Mouse (Mus musculus): Measurements from ENCODE around the gene Lrr1. TPM values are rescaled to one million over a fixed set of nuclear protein-coding genes. Genes with fewer than 3 reads are reported as not detected.
"Not testable (repeated sequence)": the region's sequence is repeated elsewhere in the genome, so short reads cannot be mapped to it uniquely, and the experiment has no call there.

The Lrr1 gene
- polyA plus RNA-seq, 1 experiment from 2014 or later: 9.7 TPM

DNA sequence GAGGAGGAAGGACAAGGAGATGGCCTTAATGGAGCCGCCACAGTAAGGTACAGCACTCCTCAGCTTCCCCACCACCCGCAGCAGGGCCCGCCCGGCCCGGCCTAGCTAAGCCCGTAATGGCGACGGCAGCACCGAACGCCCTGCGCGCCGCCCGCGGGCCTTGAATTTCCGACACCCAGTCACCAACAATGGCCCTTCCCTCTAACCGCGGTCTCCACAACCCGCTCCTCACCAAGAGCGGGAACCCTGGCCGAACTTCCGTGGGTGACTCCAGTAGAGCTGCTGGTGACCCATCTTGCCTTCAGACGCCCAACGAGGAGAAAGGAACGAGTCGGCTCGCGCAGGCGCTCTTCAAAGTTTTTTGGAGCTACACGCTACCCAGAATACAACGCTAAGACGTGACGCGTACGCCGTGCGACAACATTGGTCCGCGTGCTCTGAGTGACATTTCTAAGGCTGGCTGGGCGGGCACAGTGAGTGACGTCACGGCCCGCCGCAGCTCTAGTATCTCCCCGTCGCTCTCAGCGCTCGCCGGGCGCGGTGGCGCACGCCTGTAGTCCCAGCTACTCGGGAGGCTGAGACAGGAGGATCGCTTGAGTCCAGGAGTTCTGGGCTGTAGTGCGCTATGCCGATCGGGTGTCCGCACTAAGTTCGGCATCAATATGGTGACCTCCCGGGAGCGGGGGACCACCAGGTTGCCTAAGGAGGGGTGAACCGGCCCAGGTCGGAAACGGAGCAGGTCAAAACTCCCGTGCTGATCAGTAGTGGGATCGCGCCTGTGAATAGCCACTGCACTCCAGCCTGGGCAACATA lies 9.6 kb upstream of the Lrr1 start, which contains the start of gene Rps29:
Gene Rps29 (minus strand): TSS at position 422 of the 813 bp plus-strand sequence.
- under 1% methylated on average over 57 of the region's 68 CpGs for WGBS
- ATAC-seq: peak; percentile 99

DNA sequence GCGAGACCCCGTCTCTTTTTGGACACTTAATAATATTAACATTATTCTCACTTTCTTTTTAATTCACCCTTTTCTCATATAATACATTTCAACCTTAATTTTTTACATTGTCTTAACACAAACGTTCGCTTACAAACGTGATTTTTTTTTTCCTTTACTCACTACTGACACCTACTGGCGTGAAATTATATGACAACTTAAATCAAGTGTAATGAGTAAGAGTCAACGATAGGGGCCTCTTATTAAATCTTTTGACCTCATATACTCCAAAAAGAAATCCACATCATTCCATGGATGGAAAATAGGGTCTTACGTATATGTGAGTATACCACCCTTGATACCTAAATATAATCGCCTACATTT lies 9.1 kb upstream of the Lrr1 start:
- ATAC-seq: no peak
- H3K9me3 ChIP-seq (ENCODE audit: control insufficient read depth, low read length): no peaks in the 10 kb centered on the region

More for the DNA sequence above, 9.6 kb upstream of the Lrr1 start, which contains the start of gene Rps29:
- not testable (repeated sequence) for H3K27me3 ChIP-seq (replicated peaks; ENCODE audit: control insufficient read depth, insufficient read depth, low read length); H3K9me3 ChIP-seq (ENCODE audit: control insufficient read depth, low read length); H3K4me1 ChIP-seq (replicated peaks; ENCODE audit: control insufficient read depth, insufficient read depth, low read length)
- Histone ChIP-seq H3K4me3 (replicated peaks; ENCODE audit: low read length) (peak within 1 kb of the TSS; percentile 73), H3K36me3 (ENCODE audit: control insufficient read depth, insufficient read depth) (peaks cover 13% of the 10 kb centered on the region), H3K9ac (replicated peaks; ENCODE audit: low read depth, low read length) (peak within 1 kb of the TSS; percentile 84), H3K4me2 (ENCODE audit: low read length) (peak within 1 kb of the TSS; percentile 74), H3K27ac (ENCODE audit: low read length) (peak within 1 kb of the TSS; percentile 93)

DNA sequence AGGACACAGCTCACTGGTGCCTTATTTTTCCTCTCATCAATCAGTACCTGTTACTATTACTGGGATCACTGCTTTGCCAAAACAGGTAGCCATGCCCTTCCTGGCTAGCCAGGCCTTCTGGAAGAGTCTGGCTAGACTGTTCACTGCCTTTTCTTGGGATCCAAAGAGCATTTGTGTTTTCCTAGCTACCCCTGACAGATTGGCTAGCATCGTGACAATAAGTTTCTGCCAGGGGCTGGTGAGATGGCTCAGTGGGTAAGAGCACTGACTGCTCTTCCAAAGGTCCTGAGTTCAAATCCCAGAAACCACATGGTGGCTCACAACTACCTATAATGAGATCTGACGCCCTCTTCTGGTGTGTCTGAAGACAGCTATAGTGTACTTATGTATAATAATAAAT lies 7.9 kb upstream of the Lrr1 start:
- H3K4me2 ChIP-seq (ENCODE audit: low read length); H3K9ac ChIP-seq (replicated peaks; ENCODE audit: low read depth, low read length); H3K27me3 ChIP-seq (replicated peaks; ENCODE audit: control insufficient read depth, insufficient read depth, low read length); H3K4me1 ChIP-seq (replicated peaks; ENCODE audit: control insufficient read depth, insufficient read depth, low read length); H3K4me3 ChIP-seq (replicated peaks; ENCODE audit: low read length); H3K9me3 ChIP-seq (ENCODE audit: control insufficient read depth, low read length); H3K27ac ChIP-seq (ENCODE audit: low read length); ATAC-seq: not testable (repeated sequence)
- peaks cover 13% of the 10 kb centered on the region for H3K36me3 ChIP-seq (ENCODE audit: control insufficient read depth, insufficient read depth)
- WGBS: 71% methylated on average over 2 of the region's 2 CpGs

More for the DNA sequence above, 9.1 kb upstream of the Lrr1 start:
- Histone ChIP-seq H3K9ac (replicated peaks; ENCODE audit: low read depth, low read length) (no peak overlapping the region), H3K4me1 (replicated peaks; ENCODE audit: control insufficient read depth, insufficient read depth, low read length) (peaks cover 9% of the 10 kb centered on the region), H3K36me3 (ENCODE audit: control insufficient read depth, insufficient read depth) (peaks cover 13% of the 10 kb centered on the region), H3K4me3 (replicated peaks; ENCODE audit: low read length) (peak overlapping the region; percentile 17; the same call in 1 of the 2 replicates), H3K27ac (ENCODE audit: low read length) (0 out of 2 replicates have a peak overlapping the region, but pooled peaks have one; percentile 46), H3K4me2 (ENCODE audit: low read length) (peak overlapping the region; percentile 4; the same call in 1 of the 2 replicates), H3K27me3 (replicated peaks; ENCODE audit: control insufficient read depth, insufficient read depth, low read length) (no peaks in the 10 kb centered on the region)
- WGBS: 4% methylated on average over 9 of the region's 9 CpGs

DNA sequence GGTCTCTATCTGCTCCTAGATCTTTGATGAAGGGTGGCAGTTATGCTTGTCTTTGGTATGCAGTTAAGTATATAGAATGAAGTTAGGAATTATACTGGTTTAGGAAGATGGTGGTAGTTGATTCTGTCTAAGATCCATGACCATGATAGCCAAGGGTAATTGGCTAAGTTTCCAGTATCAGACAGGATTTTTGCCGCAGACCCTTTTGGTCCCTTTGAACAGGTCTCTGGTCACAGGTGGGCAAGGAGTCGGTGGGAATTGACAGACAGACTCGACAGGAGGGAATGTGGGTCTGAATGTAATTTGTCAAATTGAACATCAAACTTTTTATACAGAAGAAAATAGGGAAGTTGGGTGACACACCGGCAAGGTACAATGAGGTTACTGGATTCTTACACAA lies 5.0 kb upstream of the Lrr1 start:
- H3K9ac ChIP-seq (replicated peaks; ENCODE audit: low read depth, low read length); H3K4me2 ChIP-seq (ENCODE audit: low read length); H3K27ac ChIP-seq (ENCODE audit: low read length); H3K9me3 ChIP-seq (ENCODE audit: control insufficient read depth, low read length); H3K4me1 ChIP-seq (replicated peaks; ENCODE audit: control insufficient read depth, insufficient read depth, low read length); H3K4me3 ChIP-seq (replicated peaks; ENCODE audit: low read length); H3K36me3 ChIP-seq (ENCODE audit: control insufficient read depth, insufficient read depth); H3K27me3 ChIP-seq (replicated peaks; ENCODE audit: control insufficient read depth, insufficient read depth, low read length); ATAC-seq: not testable (repeated sequence)
- WGBS: 92% methylated on average over 4 of the region's 4 CpGs

DNA sequence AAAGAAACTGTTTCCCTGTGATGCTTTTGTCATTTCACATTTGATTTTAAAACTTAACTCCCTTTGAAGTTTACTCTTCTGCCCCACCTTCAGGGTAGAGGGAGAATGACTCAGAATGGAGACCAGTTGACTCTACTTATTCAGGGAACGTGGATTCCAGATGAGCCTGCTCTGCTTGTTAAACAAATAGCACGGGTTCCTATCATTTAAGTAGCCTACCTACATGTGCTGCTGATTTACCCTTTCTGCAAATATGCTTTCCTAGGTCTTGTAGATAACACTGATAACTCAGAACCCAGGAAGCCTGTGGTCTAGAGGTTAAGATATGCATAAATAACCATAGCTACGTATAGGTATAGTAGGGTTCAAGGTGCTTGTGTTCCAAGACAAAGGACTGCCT lies 3.7 kb upstream of the Lrr1 start:
- no peak overlapping the region for H3K4me2 ChIP-seq (ENCODE audit: low read length)
- ATAC-seq: no peak
- no peaks in the 10 kb centered on the region for H3K27me3 ChIP-seq (replicated peaks; ENCODE audit: control insufficient read depth, insufficient read depth, low read length)
- peaks cover 10% of the 10 kb centered on the region for H3K4me1 ChIP-seq (replicated peaks; ENCODE audit: control insufficient read depth, insufficient read depth, low read length)
- H3K9ac ChIP-seq (replicated peaks; ENCODE audit: low read depth, low read length): no peak overlapping the region
- no peak overlapping the region for H3K27ac ChIP-seq (ENCODE audit: low read length)
- H3K4me3 ChIP-seq (replicated peaks; ENCODE audit: low read length): no peak overlapping the region
- no peaks in the 10 kb centered on the region for H3K36me3 ChIP-seq (ENCODE audit: control insufficient read depth, insufficient read depth)
- H3K9me3 ChIP-seq (ENCODE audit: control insufficient read depth, low read length): no peaks in the 10 kb centered on the region
- 63% methylated on average over 3 of the region's 3 CpGs for WGBS

DNA sequence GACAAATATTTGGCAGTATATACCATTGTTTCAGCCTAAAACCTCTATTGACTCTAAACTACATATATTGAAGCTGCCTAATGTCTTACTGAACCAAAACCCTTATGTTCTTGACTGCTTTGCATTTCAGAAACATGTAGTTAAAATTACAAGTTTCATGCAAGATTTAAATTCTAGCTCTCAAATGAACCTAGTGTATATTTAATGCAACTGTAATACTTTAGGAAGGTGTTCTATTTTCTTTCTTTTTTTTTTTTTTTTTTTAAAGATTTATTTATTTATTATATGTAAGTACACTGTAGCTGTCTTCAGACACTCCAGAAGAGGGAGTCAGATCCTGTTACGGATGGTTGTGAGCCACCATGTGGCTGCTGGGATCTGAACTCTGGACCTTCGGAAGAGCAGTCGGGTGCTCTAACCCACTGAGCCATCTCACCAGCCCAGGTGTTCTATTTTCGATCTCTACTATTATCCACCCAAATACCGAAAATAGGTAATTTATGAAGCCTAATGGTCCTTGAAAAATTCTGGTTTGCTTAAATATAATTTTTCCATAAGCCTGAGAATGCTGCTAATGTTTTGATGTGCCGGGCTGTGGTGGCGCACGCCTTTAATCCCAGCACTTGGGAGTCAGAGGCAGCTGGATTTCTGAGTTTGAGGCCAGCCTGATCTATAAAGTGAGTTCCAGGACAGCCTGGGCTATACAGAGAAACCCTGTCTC lies 1.6 kb upstream of the Lrr1 start:
- not testable (repeated sequence) for ATAC-seq; H3K27ac ChIP-seq (ENCODE audit: low read length); H3K4me1 ChIP-seq (replicated peaks; ENCODE audit: control insufficient read depth, insufficient read depth, low read length); H3K4me2 ChIP-seq (ENCODE audit: low read length); H3K4me3 ChIP-seq (replicated peaks; ENCODE audit: low read length); H3K9me3 ChIP-seq (ENCODE audit: control insufficient read depth, low read length); H3K9ac ChIP-seq (replicated peaks; ENCODE audit: low read depth, low read length); H3K27me3 ChIP-seq (replicated peaks; ENCODE audit: control insufficient read depth, insufficient read depth, low read length); H3K36me3 ChIP-seq (ENCODE audit: control insufficient read depth, insufficient read depth)
- WGBS: 74% methylated on average over 8 of the region's 8 CpGs

DNA sequence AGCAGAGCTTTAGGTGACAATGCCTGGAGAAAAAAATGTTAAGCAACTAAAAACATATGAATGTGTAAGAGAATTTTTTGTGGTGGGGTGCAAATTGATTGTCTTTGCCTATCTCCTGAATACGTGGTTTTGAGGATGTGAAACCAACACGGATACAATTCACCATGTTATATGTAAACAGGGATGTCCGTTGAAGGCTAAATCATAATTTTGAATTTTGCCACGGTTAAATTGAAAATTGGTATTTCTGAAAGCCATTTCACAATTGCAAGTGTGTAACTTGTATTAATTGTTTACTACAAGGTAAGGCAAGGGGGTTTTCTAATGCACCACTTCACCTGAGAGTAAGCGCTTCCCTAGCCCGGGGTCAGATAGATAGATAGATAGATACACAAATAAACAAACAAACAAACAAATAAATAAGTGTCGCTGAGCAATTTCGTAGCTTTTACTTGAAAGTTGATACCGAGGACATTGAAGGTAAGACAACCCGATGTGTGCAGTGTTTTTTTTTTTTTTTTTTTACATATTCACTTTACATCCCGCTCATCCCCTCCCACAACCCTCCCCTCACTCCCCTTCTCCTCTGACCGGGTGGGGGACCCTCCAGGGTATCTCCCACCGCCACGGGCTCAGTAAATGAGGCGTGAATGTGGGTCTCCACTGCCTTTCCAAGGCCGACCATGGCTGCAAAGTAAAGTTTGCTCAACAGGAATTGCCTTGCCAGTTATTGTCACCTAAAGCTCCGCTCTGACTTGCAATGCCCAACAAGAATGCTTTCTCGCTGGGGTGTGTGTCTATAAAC lies 756 bp upstream of the Lrr1 start:
- Histone ChIP-seq H3K4me1 (replicated peaks; ENCODE audit: control insufficient read depth, insufficient read depth, low read length) (peaks cover 10% of the 10 kb centered on the region), H3K27me3 (replicated peaks; ENCODE audit: control insufficient read depth, insufficient read depth, low read length) (no peaks in the 10 kb centered on the region), H3K9ac (replicated peaks; ENCODE audit: low read depth, low read length) (peak overlapping the region; percentile 79), H3K27ac (ENCODE audit: low read length) (no peak overlapping the region; the same call in 1 of the 2 replicates), H3K4me2 (ENCODE audit: low read length) (peak overlapping the region; percentile 91), H3K9me3 (ENCODE audit: control insufficient read depth, low read length) (no peaks in the 10 kb centered on the region), H3K36me3 (ENCODE audit: control insufficient read depth, insufficient read depth) (no peaks in the 10 kb centered on the region), H3K4me3 (replicated peaks; ENCODE audit: low read length) (peak overlapping the region; percentile 87)
- WGBS: 6% methylated on average over 18 of the region's 18 CpGs
- ATAC-seq: peak; percentile 57

DNA sequence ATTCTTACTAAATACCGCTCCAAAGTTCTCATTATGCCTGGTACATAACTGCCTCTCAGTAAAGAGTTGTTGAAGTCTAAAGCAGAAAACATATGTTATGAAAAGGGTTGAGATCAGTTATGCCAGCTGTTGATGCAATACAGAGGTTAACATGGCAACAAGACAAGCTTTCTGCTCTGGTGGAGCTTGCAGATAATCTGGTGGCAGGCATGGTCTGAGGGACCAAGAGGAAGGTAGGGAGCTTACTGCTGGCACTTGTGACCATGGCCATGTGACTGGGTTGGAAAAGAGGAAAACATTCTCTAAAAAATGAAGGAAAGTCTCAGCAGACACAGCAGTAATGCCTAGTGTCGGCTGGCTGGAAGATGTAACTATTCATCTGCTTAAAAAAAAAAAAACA lies 2.7 kb downstream of the Lrr1 start:
- no peaks in the 10 kb centered on the region for H3K9me3 ChIP-seq (ENCODE audit: control insufficient read depth, low read length)
- WGBS: 95% methylated on average over 2 of the region's 2 CpGs
- no peak overlapping the region for H3K4me2 ChIP-seq (ENCODE audit: low read length)
- peaks cover 10% of the 10 kb centered on the region for H3K4me1 ChIP-seq (replicated peaks; ENCODE audit: control insufficient read depth, insufficient read depth, low read length)
- no peaks in the 10 kb centered on the region for H3K27me3 ChIP-seq (replicated peaks; ENCODE audit: control insufficient read depth, insufficient read depth, low read length)
- H3K9ac ChIP-seq (replicated peaks; ENCODE audit: low read depth, low read length): no peak overlapping the region
- no peak overlapping the region for H3K4me3 ChIP-seq (replicated peaks; ENCODE audit: low read length)
- H3K27ac ChIP-seq (ENCODE audit: low read length): no peak overlapping the region
- ATAC-seq: no peak
- H3K36me3 ChIP-seq (ENCODE audit: control insufficient read depth, insufficient read depth): no peaks in the 10 kb centered on the region; the same call in 1 of the 2 replicates

DNA sequence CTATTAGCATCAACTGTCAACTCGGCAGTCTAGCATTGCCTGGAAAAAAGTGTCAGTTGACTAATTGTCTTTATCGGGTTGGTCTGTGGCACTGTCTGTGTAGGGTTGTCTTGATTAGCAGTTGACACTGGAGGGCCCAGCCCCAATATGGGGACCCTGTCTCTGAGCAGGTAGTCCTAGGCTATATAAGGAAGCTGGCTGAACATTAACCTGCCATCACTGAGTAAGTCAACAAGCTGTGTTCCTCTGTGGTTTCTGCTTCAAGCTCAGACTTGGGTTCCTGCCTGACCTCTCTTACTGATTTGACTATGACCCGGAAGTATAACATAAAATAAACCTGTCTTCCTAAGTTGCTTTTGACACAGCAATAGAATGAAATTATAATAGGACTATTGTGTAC lies 7.4 kb downstream of the Lrr1 start:
- WGBS: 93% methylated on average over 3 of the region's 3 CpGs
- Histone ChIP-seq H3K27ac (ENCODE audit: low read length) (no peak overlapping the region), H3K9me3 (ENCODE audit: control insufficient read depth, low read length) (no peaks in the 10 kb centered on the region), H3K9ac (replicated peaks; ENCODE audit: low read depth, low read length) (no peak overlapping the region), H3K4me3 (replicated peaks; ENCODE audit: low read length) (no peak overlapping the region), H3K4me1 (replicated peaks; ENCODE audit: control insufficient read depth, insufficient read depth, low read length) (no peaks in the 10 kb centered on the region), H3K36me3 (ENCODE audit: control insufficient read depth, insufficient read depth) (no peaks in the 10 kb centered on the region; the same call in 1 of the 2 replicates), H3K4me2 (ENCODE audit: low read length) (no peak overlapping the region), H3K27me3 (replicated peaks; ENCODE audit: control insufficient read depth, insufficient read depth, low read length) (no peaks in the 10 kb centered on the region)
- ATAC-seq: no peak

All from forebrain, embryonic 16.5 days (tissue).